Mouse (Mus musculus) midbrain, embryonic 14.5 days (tissue): ENCODE data around the gene Plod1. TPM values are rescaled to one million over a fixed set of nuclear protein-coding genes. Genes with fewer than 3 reads are reported as not detected.

Experiments used
- ATAC-seq: fragments of 200-750 bp; cut with Nextera tagmentation; 2 replicates; pipeline ENCODE4 v1.8.0; 2017; ENCODE audit warnings: moderate number of reproducible peaks, moderate library complexity; ENCODE audit not compliant: low FRiP score, low TSS enrichment
- DNase-seq: peaks from one replicate; pipeline ENCODE4 v3.0.0-alpha.2; 2015
- H3K27ac ChIP-seq: fragments of 300-500 bp; sonication (generic); replicated peaks from 2 replicates; pipeline ENCODE4 v1.5.1; 2014; ENCODE audit warnings: mild to moderate bottlenecking, low read depth, low read length, moderate library complexity
- H3K27me3 ChIP-seq: fragments of 300-500 bp; sonication (generic); 2 replicates; pipeline ENCODE4 v1.6.1; 2014; ENCODE audit warnings: low read length, control low read depth, mixed read lengths; ENCODE audit not compliant: control insufficient read depth, insufficient read depth
- H3K36me3 ChIP-seq: fragments of 300-500 bp; sonication (generic); 2 replicates; pipeline ENCODE4 v1.6.1; 2014; ENCODE audit warnings: low read length, control low read depth; ENCODE audit not compliant: control insufficient read depth, insufficient read depth
- H3K4me1 ChIP-seq: fragments of 300-500 bp; sonication (generic); 2 replicates; pipeline ENCODE4 v1.6.1; 2014; ENCODE audit warnings: mild to moderate bottlenecking, antibody characterized with exemption, low read length, control low read depth; ENCODE audit not compliant: control insufficient read depth, insufficient read depth
- H3K4me2 ChIP-seq: fragments of 300-500 bp; sonication (generic); 2 replicates; pipeline ENCODE4 v1.6.1; 2014; ENCODE audit warnings: mild to moderate bottlenecking, low read length, moderate library complexity
- H3K4me3 ChIP-seq: fragments of 300-500 bp; sonication (generic); replicated peaks from 2 replicates; pipeline ENCODE4 v1.5.1; 2014; ENCODE audit warnings: low read depth, low read length
- H3K9ac ChIP-seq: fragments of 300-500 bp; sonication (generic); replicated peaks from 2 replicates; pipeline ENCODE4 v1.6.1; 2014; ENCODE audit warnings: mild to moderate bottlenecking, low read length, moderate library complexity
- H3K9me3 ChIP-seq: fragments of 300-500 bp; sonication (generic); 2 replicates; pipeline ENCODE4 v1.6.1; 2016; ENCODE audit warnings: low read length, control low read depth, mixed read lengths; ENCODE audit not compliant: control insufficient read depth
- WGBS: fragments of 180-500 bp; shearing (Covaris S2); extraction: QIAGEN DNeasy Blood & Tissue Kit; methylation state at CpG from one replicate; pipeline ENCODE4 v1.1.7; 2014; 5-methylcytosine and 5-hydroxymethylcytosine counted together
- polyA plus RNA-seq: library from polyadenylated mRNA; unstranded; fragments of >200 nt; fragmentation: Nextera tagmentation; extraction: Ambion mirVana; gene quantifications from 2 replicates; pipeline ENCODE4 v1.2.1, GENCODE M21; 2014

Gene Plod1
- polyA plus RNA-seq: 13.5 and 20.7 TPM in 2 replicates

DNA sequence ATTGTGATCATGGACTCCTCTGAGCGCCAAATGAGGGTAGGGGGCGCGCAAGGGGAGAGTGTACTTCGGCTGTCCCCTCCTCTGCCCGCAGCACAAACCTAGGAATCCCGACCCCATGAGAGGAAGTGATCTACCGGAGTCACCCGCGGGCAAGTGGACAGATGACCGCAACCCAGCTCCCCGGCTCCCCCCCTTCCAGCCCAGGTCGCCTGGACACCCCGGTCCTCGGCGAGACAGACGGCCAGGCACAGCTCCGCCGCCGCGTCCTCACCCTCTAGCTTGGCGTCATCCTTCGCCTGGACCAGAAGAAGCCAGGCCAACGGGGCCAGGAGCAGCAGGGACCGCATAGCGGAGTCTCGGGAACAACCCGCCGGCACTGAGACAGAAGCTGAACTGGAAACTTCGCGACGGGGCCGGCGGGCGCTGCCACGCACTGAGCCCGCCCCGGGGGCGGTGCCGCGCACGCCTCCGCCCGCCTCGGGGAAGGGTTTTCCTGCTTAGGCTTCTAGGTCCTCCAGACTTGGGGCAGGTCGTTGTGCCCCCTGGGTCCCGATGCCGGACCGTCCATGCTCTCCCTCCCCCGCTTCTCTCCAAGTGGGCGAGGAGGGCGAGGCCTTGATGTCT, at the start of gene Plod1:
TSS of gene Plod1 (minus strand) at position 437 of the 624 bp plus-strand sequence.
- Histone ChIP-seq H3K27ac (no peak within 1 kb of the TSS), H3K36me3 (no peaks in the 10 kb centered on the region), H3K4me2 (peak within 1 kb of the TSS; percentile 67), H3K4me1 (peaks cover 5% of the 10 kb centered on the region), H3K9ac (peak within 1 kb of the TSS; percentile 41), H3K9me3 (no peaks in the 10 kb centered on the region), H3K4me3 (peak within 1 kb of the TSS; percentile 48), H3K27me3 (0 out of 2 replicates have a peak, but pooled peaks cover 3% of the 10 kb centered on the region)
- WGBS: under 1% methylated on average over 51 of the region's 51 CpGs
- ATAC-seq (peak; percentile 41), DNase-seq (peak; percentile 79)

DNA sequence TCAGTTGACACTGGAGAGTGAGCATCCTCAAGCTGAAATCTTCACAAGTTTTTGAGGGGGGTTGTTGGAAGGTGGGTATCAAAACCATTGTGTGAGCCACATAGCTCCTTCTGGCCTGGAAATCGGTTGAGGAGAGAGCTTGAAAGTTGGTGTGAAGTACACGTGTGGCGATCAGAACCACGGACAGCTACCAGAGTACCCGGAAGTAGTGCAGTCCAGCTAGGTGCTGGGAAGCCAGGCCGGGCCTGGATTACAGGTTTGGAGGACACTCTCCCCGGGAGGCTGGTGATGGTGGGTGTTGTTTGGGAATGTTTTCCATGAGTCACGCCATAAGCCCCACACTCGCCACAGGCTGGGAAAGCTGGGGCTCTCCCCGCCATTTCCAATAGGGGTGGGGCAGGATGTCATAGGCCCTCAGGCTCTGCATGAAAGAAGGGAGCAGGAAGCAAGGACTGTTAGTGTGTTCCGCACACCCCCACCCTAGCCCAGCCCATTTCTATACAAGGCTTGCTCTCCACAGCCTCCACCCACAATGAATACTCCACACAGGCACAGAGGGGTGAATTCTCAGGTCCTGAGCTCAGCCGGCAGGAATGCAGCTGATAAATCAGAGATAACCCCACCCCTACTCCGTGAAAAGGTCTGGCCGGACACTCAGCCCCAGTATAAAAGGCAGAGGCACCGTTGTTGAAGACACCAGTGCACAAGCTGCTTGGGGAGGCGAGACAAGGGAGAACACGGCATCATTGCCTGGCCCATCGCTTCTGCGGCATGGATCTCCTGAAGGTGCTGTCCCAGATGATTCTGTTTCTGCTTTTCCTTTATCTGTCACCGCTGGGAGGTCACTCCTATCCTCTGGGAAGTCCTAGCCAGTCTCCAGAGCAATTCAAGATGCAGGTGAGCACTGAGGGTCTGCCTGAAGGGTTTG, 48.9 kb upstream of the Plod1 start, which contains the start of gene Nppb:
TSS of gene Nppb (plus strand) at position 584 of the 928 bp plus-strand sequence.
- DNase-seq (no peak), ATAC-seq (no peak)
- no peaks in the 10 kb centered on the region for H3K4me1 ChIP-seq
- 0 out of 2 replicates have a peak within 1 kb of the TSS, but pooled peaks have one; percentile 9 for H3K9ac ChIP-seq
- H3K9me3 ChIP-seq: no peaks in the 10 kb centered on the region
- H3K27ac ChIP-seq: no peak within 1 kb of the TSS
- H3K4me3 ChIP-seq: no peak within 1 kb of the TSS
- no peaks in the 10 kb centered on the region for H3K36me3 ChIP-seq
- H3K27me3 ChIP-seq: no peaks in the 10 kb centered on the region
- WGBS: 38% methylated on average over 20 of the region's 20 CpGs
- H3K4me2 ChIP-seq: no peak within 1 kb of the TSS

DNA sequence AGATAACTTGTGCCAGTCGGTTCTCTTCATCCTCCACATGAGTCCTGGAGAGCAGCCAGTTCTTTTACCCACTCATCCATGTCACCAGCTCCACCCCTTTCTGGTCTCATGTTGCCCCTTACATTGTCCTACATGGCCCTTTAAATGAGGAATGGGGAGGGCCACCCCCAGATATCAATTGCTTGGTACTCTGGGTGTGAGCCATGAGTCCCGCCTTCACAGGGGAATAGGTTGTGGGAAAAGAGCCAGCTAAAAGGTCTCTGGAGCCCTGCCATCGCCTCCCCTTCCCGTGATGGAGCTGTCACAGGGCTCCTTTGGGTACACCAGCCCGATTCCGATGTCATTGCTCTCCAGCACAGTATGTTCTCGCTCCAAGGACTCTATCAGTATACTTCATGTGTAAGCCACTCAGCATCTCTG, 42.9 kb upstream of the Plod1 start:
- DNase-seq: no peak
- WGBS: 62% methylated on average over 7 of the region's 7 CpGs
- H3K4me3 ChIP-seq: no peak overlapping the region

DNA sequence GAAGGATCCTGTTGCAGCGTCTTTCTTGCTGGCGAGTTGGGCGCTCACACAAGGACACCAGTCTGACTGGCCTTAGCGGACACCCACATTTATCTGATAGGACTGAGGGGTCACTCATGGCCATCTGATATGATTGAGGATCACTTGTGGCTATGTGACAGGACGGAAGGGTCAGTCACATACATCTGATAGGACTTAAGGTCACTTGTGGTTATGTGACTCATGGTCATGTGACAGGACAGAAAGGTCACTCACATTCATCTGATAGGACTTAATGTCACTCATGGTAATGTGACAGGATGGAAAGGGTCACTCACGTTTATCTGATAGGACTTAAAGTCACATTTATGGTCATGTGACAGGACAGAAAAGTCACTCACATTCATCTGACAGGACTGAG, 41.8 kb upstream of the Plod1 start:
- 94% methylated on average over 6 of the region's 6 CpGs for WGBS
- H3K36me3 ChIP-seq: no peaks in the 10 kb centered on the region

More for the DNA sequence above, 42.9 kb upstream of the Plod1 start:
- ATAC-seq: no peak
- H3K27me3 ChIP-seq: no peaks in the 10 kb centered on the region
- H3K9ac ChIP-seq: no peak overlapping the region
- no peak overlapping the region for H3K4me2 ChIP-seq
- H3K27ac ChIP-seq: no peak overlapping the region
- no peaks in the 10 kb centered on the region for H3K9me3 ChIP-seq
- H3K4me1 ChIP-seq: no peaks in the 10 kb centered on the region
- H3K36me3 ChIP-seq: no peaks in the 10 kb centered on the region

DNA sequence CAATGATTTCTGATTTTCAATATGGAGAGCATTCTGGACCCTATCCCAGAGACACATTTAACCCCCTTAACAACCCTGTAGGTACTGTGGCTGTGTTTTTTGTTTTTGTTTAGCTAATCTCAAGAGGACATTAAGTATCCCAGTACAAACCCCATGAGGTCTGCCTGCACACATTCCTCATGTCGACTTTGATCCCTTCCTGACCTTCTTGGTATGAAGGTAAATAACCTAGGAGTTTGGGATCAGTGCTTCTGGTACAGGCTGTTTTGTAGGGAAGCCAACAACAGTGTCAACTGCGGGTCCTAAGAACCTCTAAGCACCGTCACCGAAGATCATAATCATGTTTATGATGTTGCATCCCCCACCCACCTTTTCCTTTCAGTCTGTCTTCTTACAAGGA, 41.2 kb upstream of the Plod1 start:
- H3K27ac ChIP-seq: no peak overlapping the region
- 85% methylated on average over 4 of the region's 4 CpGs for WGBS
- ATAC-seq (no peak), DNase-seq (no peak)
- no peaks in the 10 kb centered on the region for H3K9me3 ChIP-seq
- no peak overlapping the region for H3K9ac ChIP-seq
- no peaks in the 10 kb centered on the region for H3K36me3 ChIP-seq
- no peaks in the 10 kb centered on the region for H3K27me3 ChIP-seq
- no peak overlapping the region for H3K4me2 ChIP-seq
- no peaks in the 10 kb centered on the region for H3K4me1 ChIP-seq
- H3K4me3 ChIP-seq: no peak overlapping the region

More for the DNA sequence above, 41.8 kb upstream of the Plod1 start:
- Histone ChIP-seq H3K27ac (no peak overlapping the region), H3K4me2 (no peak overlapping the region), H3K4me1 (no peaks in the 10 kb centered on the region), H3K9ac (no peak overlapping the region), H3K27me3 (no peaks in the 10 kb centered on the region), H3K4me3 (no peak overlapping the region), H3K9me3 (no peaks in the 10 kb centered on the region)
- no peak for DNase-seq
- ATAC-seq: no peak

DNA sequence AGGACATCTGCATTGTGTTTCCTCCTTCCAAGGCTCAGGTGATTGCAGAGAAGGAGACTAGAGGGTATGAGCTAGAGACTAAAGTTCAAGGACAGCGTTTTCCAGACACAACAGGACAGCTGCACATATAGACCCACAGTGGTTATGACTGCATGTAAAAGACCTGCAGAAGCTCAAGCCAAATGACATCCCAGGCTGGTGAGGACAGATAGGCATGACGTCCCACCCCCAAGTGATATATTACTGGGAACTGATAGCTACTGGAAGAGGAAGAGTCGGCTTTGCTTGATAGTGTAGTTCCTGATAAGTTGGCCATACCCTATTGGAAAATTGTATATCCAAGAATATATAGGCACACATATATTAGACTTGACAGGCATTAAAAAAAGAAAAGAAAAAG, 39.7 kb upstream of the Plod1 start:
- DNase-seq (no peak), ATAC-seq (no peak)
- no peak overlapping the region for H3K27ac ChIP-seq
- H3K27me3 ChIP-seq: no peaks in the 10 kb centered on the region
- no peaks in the 10 kb centered on the region for H3K9me3 ChIP-seq
- no peak overlapping the region for H3K9ac ChIP-seq
- H3K4me3 ChIP-seq: no peak overlapping the region
- no peak overlapping the region for H3K4me2 ChIP-seq
- 88% methylated on average over 3 of the region's 3 CpGs for WGBS
- no peaks in the 10 kb centered on the region for H3K4me1 ChIP-seq
- H3K36me3 ChIP-seq: no peaks in the 10 kb centered on the region

DNA sequence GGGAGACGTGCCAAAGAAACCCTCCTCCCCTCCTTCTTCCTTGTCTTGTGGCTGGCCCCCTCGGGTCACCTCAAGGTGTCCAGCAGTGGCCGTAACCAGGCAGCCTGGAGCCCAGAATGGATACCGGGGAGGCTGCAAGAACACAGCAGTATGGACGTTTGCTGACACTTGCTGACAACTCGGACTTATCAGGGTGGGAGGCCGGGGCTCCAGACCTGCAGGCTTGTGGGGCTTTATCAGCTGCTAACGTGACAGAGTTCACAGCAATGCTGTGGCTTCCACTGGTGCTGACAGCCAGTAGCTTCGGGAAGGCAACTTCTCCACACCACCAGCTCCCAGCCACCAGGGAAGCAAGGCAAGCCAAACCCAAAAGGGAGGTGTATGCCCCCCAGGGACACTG, 32.8 kb upstream of the Plod1 start:
- DNase-seq (no peak), ATAC-seq (no peak)
- H3K9ac ChIP-seq: no peak overlapping the region
- H3K4me3 ChIP-seq: no peak overlapping the region
- no peak overlapping the region for H3K27ac ChIP-seq
- no peaks in the 10 kb centered on the region for H3K36me3 ChIP-seq
- H3K27me3 ChIP-seq: no peaks in the 10 kb centered on the region
- H3K4me1 ChIP-seq: no peaks in the 10 kb centered on the region
- no peak overlapping the region for H3K4me2 ChIP-seq
- 73% methylated on average over 9 of the region's 9 CpGs for WGBS
- H3K9me3 ChIP-seq: no peaks in the 10 kb centered on the region

DNA sequence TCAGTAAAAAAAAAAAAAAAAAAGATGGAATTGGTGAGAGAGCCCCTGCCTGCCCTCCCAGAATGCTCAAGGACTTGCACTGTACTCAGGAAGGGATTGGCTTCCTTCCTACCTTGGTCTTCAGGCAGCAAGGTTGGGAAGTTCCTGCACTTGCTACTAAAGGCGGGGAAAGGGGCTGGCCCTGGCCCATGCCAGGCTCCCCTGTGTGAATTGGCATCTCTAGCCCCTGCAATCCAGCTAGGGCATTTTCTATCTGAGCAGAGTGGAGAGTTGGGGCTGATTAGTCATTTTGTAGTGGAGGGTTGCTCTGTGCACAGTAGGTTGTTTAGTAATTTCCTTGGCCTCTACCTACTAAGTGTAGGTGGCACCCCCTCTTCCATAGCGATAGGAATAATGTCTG, 32.2 kb upstream of the Plod1 start:
- 84% methylated on average over 2 of the region's 2 CpGs for WGBS

More for the DNA sequence above, 32.2 kb upstream of the Plod1 start:
- Histone ChIP-seq H3K27ac (no peak overlapping the region), H3K36me3 (no peaks in the 10 kb centered on the region), H3K4me2 (no peak overlapping the region), H3K9me3 (no peaks in the 10 kb centered on the region), H3K4me3 (no peak overlapping the region), H3K9ac (no peak overlapping the region), H3K4me1 (no peaks in the 10 kb centered on the region), H3K27me3 (no peaks in the 10 kb centered on the region)
- ATAC-seq (no peak), DNase-seq (no peak)
